Mouse (Mus musculus) thymus, adult 2 months (tissue): ENCODE results near the gene Aplnr. TPM values are rescaled to one million over a fixed set of nuclear protein-coding genes. Genes with fewer than 3 reads are reported as not detected.

Experiments
- DNase-seq: peaks from one replicate; pipeline ENCODE4 v3.0.0; 2021
- H3K27ac ChIP-seq: fragments of 200-500 bp; 2 replicates; pipeline ENCODE4 v1.5.1; 2012; ENCODE audit warnings: low read length, control low read depth; ENCODE audit not compliant: control insufficient read depth, insufficient read depth
- H3K27me3 ChIP-seq: fragments of 200-500 bp; 2 replicates; pipeline ENCODE4 v1.6.1; 2012; ENCODE audit warnings: mild to moderate bottlenecking, low read length, moderate library complexity, mixed read lengths; ENCODE audit not compliant: control insufficient read depth, insufficient read depth
- H3K36me3 ChIP-seq: fragments of 200-500 bp; 2 replicates; pipeline ENCODE4 v1.6.1; 2012; ENCODE audit warnings: mild to moderate bottlenecking, low read length, moderate library complexity; ENCODE audit not compliant: control insufficient read depth, insufficient read depth
- H3K4me1 ChIP-seq: fragments of 200-500 bp; replicated peaks from 2 replicates; pipeline ENCODE4 v1.6.1; 2012; ENCODE audit warnings: low read length; ENCODE audit not compliant: control insufficient read depth, insufficient read depth
- H3K4me3 ChIP-seq: fragments of 200-500 bp; 2 replicates; pipeline ENCODE4 v1.5.1; 2012; ENCODE audit warnings: mild to moderate bottlenecking, low read length, control low read depth, moderate library complexity; ENCODE audit not compliant: control insufficient read depth, insufficient read depth
- CTCF ChIP-seq: fragments of 200-500 bp; IDR thresholded peaks from 2 replicates; pipeline ENCODE4 v1.5.1; 2012; ENCODE audit warnings: mild to moderate bottlenecking, control low read depth, low read length, moderate library complexity, borderline replicate concordance; ENCODE audit not compliant: control insufficient read depth, poor library complexity, insufficient read depth; ENCODE audit errors: extremely low read depth
- POLR2A ChIP-seq: fragments of 200-500 bp; IDR thresholded peaks from 2 replicates; pipeline ENCODE4 v1.6.1; 2012; ENCODE audit warnings: mild to moderate bottlenecking, low read length, control low read depth, moderate library complexity; ENCODE audit not compliant: control insufficient read depth, poor library complexity, insufficient read depth; ENCODE audit errors: extremely low read depth
- WGBS: fragments of 180-500 bp; shearing (Covaris S2); methylation state at CpG from one replicate; pipeline ENCODE4 v1.1.7; 2018; 5-methylcytosine and 5-hydroxymethylcytosine counted together
- polyA plus RNA-seq: library from polyadenylated mRNA; depleted of rRNA; stranded (reverse); fragments of >200 nt; gene quantifications from 2 replicates; pipeline ENCODE4 v1.2.3, GENCODE M21; 2012; rRNA removed

The Aplnr gene
- polyA plus RNA-seq, 1 experiment, result 4.5 TPM

- TF ChIP-seq CTCF (no peak), POLR2A (no peak)
- Histone ChIP-seq H3K27me3 (no peaks in the 10 kb centered on the region), H3K27ac (no peak overlapping the region), H3K4me1 (no peaks in the 10 kb centered on the region), H3K4me3 (no peak overlapping the region), H3K36me3 (no peaks in the 10 kb centered on the region)
- DNase-seq, result no peak
- WGBS, result 86% methylated on average over 2 of the region's 2 CpGs
These were observed 36.7 kb downstream of the Aplnr start for GRCm38 (mm10) chr2:85172763-85173103.

GRCm38 (mm10) chr2:85173545-85173944 is 37.5 kb downstream of the Aplnr start:
- TF ChIP-seq CTCF (no peak), POLR2A (no peak)
- DNase-seq, result no peak
- Histone ChIP-seq H3K36me3 (no peaks in the 10 kb centered on the region), H3K4me1 (no peaks in the 10 kb centered on the region), H3K4me3 (no peak overlapping the region), H3K27me3 (no peaks in the 10 kb centered on the region), H3K27ac (no peak overlapping the region)
- WGBS, result 93% methylated on average over 6 of the region's 6 CpGs

GRCm38 (mm10) chr2:85178139-85178800 is 42.2 kb downstream of the Aplnr start:
- no peaks in the 10 kb centered on the region for H3K27me3 ChIP-seq
- H3K36me3 ChIP-seq, result no peaks in the 10 kb centered on the region
- 76% methylated on average over 4 of the region's 4 CpGs for WGBS
- TF ChIP-seq POLR2A (no peak), CTCF (no peak)
- no peaks in the 10 kb centered on the region for H3K4me1 ChIP-seq
- H3K4me3 ChIP-seq, result no peak overlapping the region
- H3K27ac ChIP-seq, result no peak overlapping the region
- DNase-seq, result no peak

- no peak for DNase-seq
- no peaks in the 10 kb centered on the region for H3K27me3 ChIP-seq
- H3K36me3 ChIP-seq, result no peaks in the 10 kb centered on the region
- H3K4me3 ChIP-seq, result no peak overlapping the region
- TF ChIP-seq CTCF, result no peak
- TF ChIP-seq POLR2A, result no peak
- 97% methylated on average over 6 of the region's 6 CpGs for WGBS
- no peak overlapping the region for H3K27ac ChIP-seq
- H3K4me1 ChIP-seq, result no peaks in the 10 kb centered on the region
These were observed 51.6 kb downstream of the Aplnr start for GRCm38 (mm10) chr2:85187582-85188151.

Other genes with a start within 250 kb of the Aplnr start
- 1.8 and 2.1 TPM in 2 replicates for gene Rtn4rl2, start 249.5 kb upstream of the Aplnr start, polyA plus RNA-seq
- 64.3 and 65.0 TPM in 2 replicates for gene Slc43a3, start 199.6 kb upstream of the Aplnr start, polyA plus RNA-seq
- gene Prg2, start 155.8 kb upstream of the Aplnr start, polyA plus RNA-seq, result 3.3 and 5.5 TPM in 2 replicates
- 0.48 and 0.88 TPM in 2 replicates for gene Prg3, start 148.0 kb upstream of the Aplnr start, polyA plus RNA-seq
- 248 and 287 TPM in 2 replicates for gene Ssrp1, start 99.0 kb upstream of the Aplnr start, polyA plus RNA-seq
- 0.38 and 0.54 TPM in 2 replicates for gene P2rx3, start 98.8 kb upstream of the Aplnr start, polyA plus RNA-seq
- 32.5 and 36.9 TPM in 2 replicates for gene Tnks1bp1, start 88.2 kb upstream of the Aplnr start, polyA plus RNA-seq
- gene Lrrc55, start 61.0 kb downstream of the Aplnr start, polyA plus RNA-seq, result 0.48 and 0.50 TPM in 2 replicates
- gene Olfr987, start 203.1 kb downstream of the Aplnr start, polyA plus RNA-seq, result not detected in 2 replicates
- gene Olfr988, start 227.0 kb downstream of the Aplnr start, polyA plus RNA-seq, result not detected in 2 replicates